Mouse (Mus musculus) left cerebral cortex, postnatal 4 days (tissue): ENCODE measurements around the gene Cldnd2. TPM values are rescaled to one million over a fixed set of nuclear protein-coding genes. Genes with fewer than 3 reads are reported as not detected.
A peak's percentile ranks its signal among the peaks of the same experiment; 100 is the strongest.

Experiments used
- DNase-seq: peaks from one replicate; pipeline ENCODE4 v3.0.0-alpha.2; 2022
- intact Hi-C: fragments of 180-260 bp; cut with DNase I; formaldehyde crosslinking; loops from one replicate; pipeline ENCODE4 v1.15.1; 2025
- total RNA-seq, 2 experiments: library from RNA; stranded (reverse); gene quantifications; 2 replicates each; pipeline ENCODE4 v1.2.3; 2021

The Cldnd2 gene
- total RNA-seq, 2 experiments from 2014 or later: not detected

DNA sequence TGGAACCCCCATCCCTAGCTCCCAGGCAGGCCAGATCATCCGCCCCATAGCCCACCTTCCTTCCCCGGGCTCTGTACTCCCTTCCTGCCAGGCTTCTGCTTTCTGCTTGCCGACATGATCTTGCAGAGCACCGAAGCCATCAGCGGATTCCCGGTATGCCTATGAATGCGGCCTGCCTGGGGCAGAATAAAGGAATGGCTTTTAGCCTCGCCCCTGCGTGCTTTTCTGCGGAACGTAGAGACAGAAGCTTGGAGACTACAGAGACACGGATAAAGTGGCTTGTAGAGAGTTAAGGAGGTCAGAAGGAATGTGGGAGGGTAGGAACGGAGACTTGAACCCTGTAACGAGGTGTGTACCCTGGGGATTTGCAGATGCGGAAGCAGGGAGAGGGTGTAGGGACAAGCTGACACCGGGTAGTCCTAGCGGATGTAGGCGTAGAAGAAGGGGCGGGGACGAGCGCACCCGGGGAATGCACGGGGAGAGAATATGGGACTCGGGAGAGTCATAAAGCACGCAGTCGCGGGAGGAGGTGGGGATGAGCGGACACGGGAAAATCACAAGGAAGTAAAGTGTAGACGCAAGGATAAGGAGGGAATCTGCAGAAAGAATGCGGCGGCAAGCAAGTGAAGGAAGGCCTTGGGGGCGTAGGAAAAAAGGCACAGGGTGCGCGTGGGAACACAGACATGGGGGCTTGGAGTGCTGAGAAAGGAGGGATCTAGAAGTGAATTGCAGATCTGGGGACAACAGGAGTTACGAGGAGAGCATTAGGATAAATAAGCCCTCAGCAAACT is 2.7 kb downstream of the Cldnd2 start:
- intact Hi-C loops: no loop called here
- peak; percentile 57 for DNase-seq

DNA sequence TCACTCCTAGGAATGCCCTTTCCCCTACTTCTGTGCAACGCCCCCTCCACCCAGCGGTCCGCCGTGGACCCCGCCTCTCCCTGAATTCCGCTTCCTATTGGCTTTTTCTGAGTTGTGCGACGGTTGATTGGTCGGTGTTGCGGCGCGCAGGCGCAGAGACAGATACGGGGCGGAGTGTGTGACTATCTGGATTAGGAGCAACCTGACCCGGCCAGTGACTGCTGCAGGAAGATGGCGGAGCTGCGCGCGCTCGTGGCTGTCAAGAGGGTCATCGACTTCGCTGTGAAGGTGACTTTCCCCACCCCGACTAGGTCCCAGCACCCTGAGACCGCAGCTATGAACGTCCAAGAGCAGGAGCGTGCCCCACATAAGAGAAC is 3.3 kb downstream of the Cldnd2 start, which contains the start of the genes Etfb and Gm45233:
Gene Etfb, plus strand, starts transcription at position 167 of the 377 bp plus-strand sequence.
Gene Gm45233, plus strand, starts transcription at position 212 of the 377 bp plus-strand sequence.
- DNase-seq: peak; percentile 94
- intact Hi-C loops: no loop called here

DNA sequence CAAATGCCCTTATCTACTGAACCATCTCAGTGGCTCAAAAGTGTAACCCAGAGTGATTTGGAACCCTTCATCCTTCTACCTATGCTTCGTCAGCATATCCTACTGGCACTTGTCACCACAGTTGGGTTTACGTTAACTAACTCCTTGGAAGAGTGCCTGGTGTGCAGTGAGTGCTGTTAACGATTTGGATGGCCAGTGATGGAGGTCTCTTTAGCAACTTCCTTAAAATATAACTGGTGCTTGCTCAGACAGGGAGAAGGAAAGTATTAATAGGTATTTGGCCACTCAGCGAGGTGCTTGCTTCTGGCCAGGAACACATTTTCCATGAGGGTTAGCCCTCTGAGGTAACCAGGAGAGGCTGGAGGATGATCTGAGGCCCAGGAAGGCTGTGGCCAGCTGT is 7.2 kb downstream of the Cldnd2 start:
- intact Hi-C loops: no loop called here
- no peak for DNase-seq

DNA sequence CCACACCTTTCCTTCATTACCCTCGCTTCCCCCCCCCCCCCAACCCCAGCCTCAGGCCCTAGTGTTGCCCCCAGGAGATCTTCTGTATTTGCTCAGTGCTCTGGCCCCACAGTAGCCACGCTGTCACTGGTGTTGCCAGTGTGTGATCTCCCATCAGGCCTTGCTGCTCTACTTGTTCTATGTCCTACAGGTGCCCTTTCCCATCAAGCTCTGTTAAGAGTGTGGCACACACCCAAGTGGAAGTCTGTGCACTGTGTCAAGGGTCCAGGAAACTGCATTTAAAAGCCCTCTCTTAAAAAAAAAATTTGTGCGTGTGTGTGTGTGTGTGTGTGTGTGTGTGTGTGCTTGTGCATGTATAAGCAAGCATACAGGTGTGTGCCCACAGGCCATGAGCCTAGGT is 7.7 kb downstream of the Cldnd2 start:
- DNase-seq: no peak
- intact Hi-C loops: no loop called here

DNA sequence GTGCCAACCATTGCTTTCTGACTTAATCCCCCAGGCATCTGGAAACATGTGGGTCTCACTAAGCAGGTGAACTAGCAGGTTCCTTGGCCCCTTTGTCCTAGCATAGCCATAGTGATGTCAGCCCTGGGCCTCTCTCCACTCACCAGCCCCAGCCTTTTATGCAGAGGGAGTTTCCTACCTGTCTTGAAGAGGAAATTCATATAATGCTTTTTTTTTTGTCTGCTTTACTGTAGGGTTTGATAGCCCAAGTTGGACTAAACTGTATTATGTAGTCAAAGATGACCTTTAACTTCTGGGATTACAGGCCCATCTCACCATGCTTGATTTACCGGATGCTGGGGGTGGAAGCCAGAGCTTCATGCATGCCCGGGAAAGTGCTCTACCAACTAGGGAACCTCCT is 9.2 kb downstream of the Cldnd2 start:
- DNase-seq: no peak
- intact Hi-C loops: no loop called here

DNA sequence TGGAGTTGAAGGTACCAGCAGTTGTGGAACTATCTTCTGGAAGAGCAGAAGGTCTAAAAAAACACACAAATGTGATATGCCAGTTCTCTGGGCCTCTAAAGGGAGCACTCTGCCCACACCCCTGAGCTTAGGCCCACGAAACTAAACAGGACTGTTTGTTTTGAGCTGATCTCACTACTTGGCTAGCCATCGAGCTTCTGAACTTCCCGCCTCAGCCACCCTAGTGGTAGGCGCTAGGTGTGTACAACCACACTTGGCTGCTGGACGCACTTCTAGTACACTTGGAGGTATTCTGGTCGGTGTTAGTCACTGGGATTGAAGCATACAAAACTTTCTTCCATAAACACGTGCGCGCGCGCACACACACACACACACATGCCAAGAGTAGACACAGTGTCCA is 11.1 kb downstream of the Cldnd2 start:
- intact Hi-C loops: no loop called here

DNA sequence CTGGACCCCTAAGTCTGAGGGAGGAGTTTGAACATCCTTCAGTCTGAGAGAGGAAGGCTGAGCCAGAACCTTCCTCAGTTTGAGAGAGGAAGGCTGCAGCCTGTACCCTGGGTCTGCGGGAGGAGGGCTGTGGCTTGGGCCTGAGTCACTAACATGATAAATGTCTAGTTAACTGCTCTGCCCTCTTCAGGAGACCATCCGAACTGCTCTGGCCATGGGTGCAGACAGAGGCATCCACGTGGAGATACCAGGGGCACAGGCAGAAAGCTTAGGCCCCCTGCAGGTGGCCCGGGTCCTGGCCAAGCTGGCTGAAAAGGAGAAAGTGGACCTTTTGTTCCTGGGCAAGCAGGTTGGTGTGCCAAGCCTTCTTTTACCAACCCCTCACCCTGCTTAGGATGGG is 12.0 kb downstream of the Cldnd2 start:
- intact Hi-C loops: no loop called here
- no peak for DNase-seq

More for the DNA sequence above, 11.1 kb downstream of the Cldnd2 start:
- no peak for DNase-seq

DNA sequence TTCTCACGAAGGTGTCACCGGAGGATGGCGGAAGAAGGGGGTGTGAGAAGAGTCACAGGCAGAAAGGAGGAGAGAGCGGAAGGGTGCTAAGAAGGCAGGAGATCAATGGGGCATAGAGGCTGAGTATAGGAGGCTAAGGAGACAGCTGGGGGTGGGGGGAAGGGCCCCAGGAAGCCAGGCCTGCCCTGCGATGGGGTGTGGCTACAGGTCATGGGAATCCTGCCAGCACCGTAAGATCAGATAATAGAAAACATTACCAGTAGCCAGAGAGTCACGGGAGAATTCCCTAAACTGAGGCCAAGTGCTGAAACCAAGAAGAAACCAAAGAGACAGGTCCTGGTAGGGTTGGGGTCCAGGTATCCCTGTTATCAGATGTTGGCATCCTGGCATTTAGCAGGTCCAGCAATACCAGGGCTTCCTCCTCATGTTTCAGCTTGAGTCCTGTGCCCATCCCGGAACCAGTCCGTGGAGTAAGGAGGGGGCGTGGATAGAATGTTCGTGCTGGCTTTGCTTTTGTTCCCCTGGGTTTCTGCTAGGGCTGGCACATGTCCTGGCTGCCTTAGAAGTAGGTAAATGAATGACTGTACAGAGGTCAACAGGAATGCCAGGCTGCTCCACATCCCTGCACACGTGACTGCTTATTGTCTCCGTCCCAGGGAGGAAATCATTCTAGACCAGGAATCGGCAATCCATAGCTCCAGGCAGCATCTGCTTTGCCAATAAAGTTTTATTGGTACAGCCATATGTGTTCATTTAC is 13.2 kb downstream of the Cldnd2 start:
- intact Hi-C loops: no loop called here
- no peak for DNase-seq

DNA sequence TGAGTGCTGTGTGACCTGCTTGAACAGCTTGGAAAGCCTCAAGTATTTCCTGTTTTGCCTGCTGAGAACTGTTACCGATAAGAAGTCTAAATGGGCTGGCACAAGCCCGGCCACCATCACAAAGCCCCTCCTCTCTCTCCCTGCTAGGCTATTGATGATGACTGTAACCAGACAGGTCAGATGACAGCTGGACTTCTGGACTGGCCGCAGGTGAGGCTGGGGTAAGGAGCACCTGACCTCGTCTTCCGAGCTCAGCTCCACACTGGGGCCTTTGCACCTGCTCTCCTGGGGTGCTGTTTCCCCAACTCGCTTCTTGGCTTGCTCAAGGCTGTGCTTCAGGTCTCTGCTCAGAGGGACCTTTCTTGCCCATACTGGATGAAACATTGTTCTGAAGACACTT is 13.8 kb downstream of the Cldnd2 start:
- no peak for DNase-seq
- intact Hi-C loops: no loop called here

DNA sequence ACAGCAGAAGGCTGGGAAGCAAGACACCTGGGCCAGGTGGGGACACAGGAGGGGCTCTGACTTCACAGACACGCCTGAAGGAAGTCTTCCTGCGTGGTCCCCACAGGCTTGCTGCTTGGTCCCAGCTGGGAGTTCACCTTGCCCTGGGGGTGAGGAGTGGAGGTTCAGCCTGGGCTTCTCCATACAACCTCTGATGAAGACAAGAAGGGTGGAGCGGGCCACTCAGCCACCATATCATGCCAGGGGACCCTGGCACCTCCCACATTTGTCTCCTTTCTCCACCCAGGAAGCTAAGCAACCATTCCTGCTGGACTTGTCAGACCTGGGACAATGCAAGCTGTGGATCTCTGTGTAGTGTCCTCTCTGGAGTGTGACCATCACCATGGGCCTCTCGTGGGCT is 22.3 kb downstream of the Cldnd2 start, which contains the start of gene Vsig10l:
Gene Vsig10l, plus strand, starts transcription at position 301 of the 400 bp plus-strand sequence.
- intact Hi-C loops: no loop called here

DNA sequence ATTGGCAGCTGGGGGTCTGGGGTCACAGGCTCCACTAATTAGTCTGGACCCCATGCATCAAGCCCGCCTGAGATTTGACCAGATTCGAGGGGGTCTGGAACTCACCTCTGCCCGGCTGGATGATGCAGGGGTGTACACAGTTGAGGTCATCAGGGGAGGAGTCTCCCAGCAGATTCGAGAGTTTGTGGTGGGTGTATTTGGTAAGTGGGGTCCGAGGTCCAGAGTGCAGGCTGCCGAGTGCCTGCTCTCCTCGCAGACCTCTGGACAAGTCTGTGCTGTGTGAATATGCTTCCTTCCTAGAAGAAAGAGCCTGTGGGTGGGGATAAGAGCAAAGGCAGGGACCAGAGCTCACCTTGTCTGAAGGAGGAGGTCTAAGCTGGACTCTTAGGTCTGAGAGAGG is 23.4 kb downstream of the Cldnd2 start:
- no peak for DNase-seq
- intact Hi-C loops: no loop called here

More for the DNA sequence above, 22.3 kb downstream of the Cldnd2 start, which contains the start of gene Vsig10l:
- no peak for DNase-seq

DNA sequence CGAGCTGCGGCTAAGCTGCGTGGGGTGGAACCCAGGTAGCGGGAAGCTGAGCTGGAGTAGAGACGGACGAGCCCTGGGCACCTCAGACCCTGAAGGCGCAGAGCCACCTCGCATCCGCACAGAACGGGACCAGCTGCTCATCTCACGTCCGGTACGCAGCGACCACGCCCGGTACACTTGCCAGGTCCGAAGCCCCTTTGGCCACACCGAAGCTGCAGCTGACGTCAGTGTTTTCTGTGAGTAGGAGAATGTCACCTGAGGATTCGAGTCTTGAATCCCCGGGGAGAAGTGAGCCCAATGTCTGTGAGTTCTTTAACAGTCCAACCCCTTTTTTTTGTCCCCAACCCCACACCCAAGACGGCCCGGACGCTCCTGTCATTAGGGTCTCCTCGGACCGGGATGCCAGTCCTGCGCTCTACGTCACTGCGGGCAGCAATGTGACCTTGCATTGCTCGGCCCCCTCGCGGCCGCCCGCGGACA is 24.3 kb downstream of the Cldnd2 start:
- DNase-seq: no peak
- intact Hi-C loops: loop anchor here (5.0 kb wide), 1 partner anchor 43 kb away; no protein-coding TSS in a partner anchor

DNA sequence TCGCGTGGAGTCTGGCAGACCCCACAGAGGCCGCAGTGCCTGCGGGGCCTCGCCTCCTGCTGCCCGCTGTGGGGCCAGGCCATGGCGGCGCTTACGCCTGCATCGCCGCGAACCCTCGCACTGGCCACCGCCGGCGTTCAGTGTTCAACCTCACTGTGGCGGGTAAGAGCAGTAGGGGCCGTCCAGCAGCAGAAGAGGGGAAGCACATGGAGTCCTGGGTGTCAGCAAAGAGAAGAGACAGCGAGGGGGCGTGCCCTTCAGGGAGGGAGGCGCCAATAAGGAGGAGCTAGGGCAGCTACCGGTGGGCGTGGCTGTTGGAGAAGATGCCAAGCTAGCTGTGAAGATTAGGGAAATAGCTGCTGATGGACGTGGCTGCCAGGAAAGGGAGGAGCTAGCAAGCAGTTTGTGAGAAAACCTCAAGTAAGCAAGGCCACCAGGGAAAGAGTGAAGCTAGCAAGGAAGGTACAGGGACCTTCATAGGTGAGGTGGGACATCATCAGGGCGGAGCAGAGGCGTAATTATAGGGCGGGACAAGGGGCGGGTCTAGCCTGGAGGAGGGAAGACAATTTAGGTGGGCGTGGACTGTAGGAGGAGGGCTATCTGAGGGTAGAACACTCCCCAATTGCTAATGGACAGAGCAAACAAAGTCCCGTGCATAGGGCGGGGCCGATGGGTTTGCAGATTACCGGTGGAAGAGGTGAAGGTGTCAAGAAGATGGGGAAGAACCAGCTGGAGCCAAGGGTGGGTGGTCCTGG is 24.9 kb downstream of the Cldnd2 start:
- DNase-seq: peak; percentile 88
- intact Hi-C loops: loop anchor here (5.0 kb wide), 1 partner anchor 43 kb away; no protein-coding TSS in a partner anchor

DNA sequence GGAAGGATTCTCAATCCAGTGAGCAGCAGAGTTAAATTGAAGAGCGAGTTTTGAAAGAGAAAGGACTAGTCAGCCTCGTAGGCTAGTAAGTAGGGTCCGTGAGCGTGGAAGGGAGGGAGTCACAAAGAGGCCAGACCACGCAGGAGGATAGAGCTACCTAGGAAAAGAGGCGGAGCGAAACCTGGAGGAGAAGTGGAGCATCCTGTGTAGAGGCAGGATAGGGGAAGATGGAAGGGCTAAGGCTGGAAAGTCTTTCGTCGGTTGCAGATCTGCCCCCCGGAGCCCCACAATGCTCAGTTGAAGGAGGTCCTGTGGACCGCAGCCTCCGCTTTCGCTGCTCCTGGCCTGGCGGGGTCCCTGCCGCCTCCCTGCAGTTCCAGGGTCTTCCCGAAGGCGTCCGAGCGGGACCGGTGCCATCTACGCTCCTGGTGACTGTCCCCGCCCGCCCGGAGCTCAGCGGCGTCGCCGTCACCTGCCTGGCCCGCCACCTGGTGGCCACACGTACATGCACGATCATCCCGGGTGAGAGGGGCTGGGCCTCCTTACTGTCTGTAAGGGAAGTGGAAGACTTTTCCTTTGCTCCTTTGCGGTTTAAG is 25.6 kb downstream of the Cldnd2 start:
- intact Hi-C loops: loop anchor here (5.0 kb wide), 1 partner anchor 44 kb away; no protein-coding TSS in a partner anchor
- DNase-seq: peak; percentile 90

DNA sequence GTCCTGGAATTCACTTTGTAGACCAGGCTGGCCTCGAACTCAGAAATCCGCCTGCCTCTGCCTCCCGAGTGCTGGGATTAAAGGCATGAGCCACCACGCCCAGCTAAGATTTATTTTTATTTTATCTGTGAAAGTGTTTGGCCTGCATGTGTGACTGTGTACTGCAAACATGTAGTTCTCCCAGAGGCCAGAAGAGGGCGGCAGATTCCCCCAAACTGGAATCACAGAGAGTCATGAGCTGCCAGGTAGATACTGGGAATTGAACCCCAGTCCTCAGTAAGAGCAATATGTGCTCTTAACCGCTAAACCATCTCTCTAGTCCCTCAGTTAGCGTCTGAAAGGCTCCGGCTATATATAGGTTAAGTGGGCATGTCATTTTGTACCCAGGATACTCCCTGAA is 29.8 kb downstream of the Cldnd2 start:
- intact Hi-C loops: no loop called here
- DNase-seq: no peak

DNA sequence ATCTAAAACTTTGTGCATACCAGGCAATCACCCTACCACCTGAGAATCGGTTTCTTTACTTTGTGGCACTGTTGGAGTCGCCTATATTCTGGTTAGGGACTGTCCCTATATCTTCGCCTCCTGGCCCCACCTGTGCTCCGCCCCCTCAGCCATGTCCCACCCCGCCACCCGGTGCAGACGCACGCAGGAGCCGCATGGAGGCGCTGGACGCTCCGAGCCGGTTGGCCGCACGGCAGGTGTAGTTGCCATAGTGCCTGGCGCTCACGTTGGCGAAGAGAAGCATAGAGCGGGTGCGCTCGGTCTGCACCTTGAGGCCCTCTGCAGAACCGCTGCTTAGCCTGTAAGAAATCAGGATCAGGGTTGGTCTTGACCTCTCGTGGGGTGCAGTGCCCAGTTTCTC is 35.1 kb downstream of the Cldnd2 start:
- DNase-seq: no peak
- intact Hi-C loops: no loop called here

DNA sequence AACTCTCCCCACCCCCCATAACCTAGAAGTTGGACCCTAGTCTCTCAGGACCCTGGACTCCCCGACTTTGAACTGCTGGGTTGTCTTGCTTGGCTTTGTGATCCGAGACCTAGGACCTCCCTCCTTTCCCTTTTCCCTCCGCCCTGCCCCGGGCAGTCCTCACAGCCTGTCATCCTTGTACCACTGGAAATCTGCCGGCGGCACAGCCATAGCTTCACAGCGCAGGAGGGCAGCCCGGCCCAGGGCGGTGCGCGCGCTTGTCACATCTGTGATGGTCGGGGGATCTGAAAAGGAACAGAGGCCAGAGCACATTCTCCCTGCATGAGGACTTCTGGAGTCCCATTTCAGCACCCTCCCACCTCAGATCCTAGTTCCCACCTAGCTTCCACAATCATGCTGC is 35.8 kb downstream of the Cldnd2 start:
- intact Hi-C loops: no loop called here
- no peak for DNase-seq

DNA sequence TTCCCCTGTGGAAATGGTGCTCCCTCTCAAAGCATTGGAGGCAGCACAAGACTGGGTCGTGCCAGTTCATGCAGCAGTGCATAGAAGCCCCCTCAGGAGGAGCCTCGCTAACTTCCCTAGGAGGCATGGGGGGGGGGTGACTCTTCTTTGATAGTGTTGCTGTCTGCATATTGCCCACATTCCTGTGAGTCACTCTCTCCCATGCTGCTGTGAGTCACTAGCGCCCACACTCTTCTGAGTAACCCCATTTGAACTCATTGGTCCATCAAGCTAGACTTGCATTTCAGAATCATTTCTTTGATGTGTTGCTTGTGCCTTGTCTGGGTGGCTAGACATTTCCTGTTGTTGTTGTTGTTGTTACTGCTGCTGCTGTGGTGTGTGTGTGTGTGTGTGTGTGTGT is 40.6 kb downstream of the Cldnd2 start:
- intact Hi-C loops: no loop called here
- DNase-seq: no peak

DNA sequence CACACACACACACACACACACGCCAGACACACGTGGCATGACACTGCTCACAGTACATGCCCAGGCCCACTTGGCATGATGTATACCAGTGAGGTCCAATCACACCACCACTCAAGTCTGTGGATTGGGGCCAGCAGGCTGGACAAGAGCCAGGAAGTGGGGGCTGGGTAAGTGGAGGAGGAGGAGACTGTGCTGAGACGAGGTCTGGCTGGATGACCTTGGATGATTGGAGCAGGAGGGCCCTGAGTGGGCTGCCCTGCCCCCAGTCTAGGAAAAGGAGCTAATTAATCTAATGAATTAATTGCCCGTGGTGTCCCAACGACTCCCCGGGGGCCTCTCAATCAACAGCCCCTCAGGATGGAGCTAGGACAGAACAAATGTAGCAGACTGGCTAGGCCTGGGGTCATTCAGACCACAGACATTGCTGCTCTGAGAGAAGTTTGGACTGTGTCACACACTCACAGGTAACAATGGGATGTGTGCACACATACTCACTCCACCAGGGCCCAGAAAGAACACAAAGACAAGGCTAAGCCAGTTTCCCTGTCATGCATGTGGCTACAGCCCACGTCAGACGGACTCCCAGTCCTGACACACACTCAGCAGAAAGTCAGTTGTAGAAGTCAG is 41.6 kb downstream of the Cldnd2 start:
- intact Hi-C loops: no loop called here

DNA sequence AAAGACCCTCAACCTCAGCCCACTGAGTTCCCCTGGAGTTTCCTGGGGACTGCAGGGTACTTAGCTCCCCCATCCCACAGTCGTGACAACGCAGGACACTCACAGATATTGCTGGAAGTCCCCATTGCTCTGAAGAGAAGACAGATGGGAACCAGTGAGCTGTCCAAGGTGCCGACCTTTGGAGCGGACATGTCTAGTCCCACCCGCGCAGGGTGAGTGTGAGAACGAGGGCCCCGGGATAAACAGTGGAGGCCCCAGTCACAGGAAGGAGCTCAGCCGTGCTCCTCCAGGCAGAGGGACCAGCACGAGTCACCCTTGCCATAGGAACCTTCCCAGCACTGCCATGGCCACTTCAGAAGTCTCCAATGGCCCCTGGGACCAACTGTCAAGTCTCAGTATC is 42.7 kb downstream of the Cldnd2 start:
- DNase-seq: no peak
- intact Hi-C loops: no loop called here

More for the DNA sequence above, 41.6 kb downstream of the Cldnd2 start:
- peak; percentile 86 for DNase-seq
